Mouse (Mus musculus) embryonic facial prominence, embryonic 10.5 days (tissue): ENCODE measurements around the gene Prss50. TPM values are rescaled to one million over a fixed set of nuclear protein-coding genes. Genes with fewer than 3 reads are reported as not detected.

ENCODE experiments used
- DNase-seq: peaks from one replicate; pipeline ENCODE4 v3.0.0-alpha.2; 2017; ENCODE audit warnings: low spot score
- H3K27ac ChIP-seq: fragments of 300-500 bp; sonication (generic); replicated peaks from 2 replicates; pipeline ENCODE4 v1.5.1; 2016; ENCODE audit warnings: mild to moderate bottlenecking
- H3K27me3 ChIP-seq: fragments of 300-500 bp; sonication (generic); replicated peaks from 2 replicates; pipeline ENCODE4 v1.6.1; 2016; ENCODE audit warnings: low read depth, mild to moderate bottlenecking; ENCODE audit not compliant: poor library complexity, severe bottlenecking
- H3K36me3 ChIP-seq: fragments of 300-500 bp; sonication (generic); replicated peaks from 2 replicates; pipeline ENCODE4 v1.6.1; 2016; ENCODE audit warnings: mild to moderate bottlenecking, moderate library complexity
- H3K4me1 ChIP-seq: fragments of 300-500 bp; sonication (generic); 2 replicates; pipeline ENCODE4 v1.6.1; 2016
- H3K4me3 ChIP-seq: fragments of 300-500 bp; sonication (generic); 2 replicates; pipeline ENCODE4 v1.5.1; 2016; ENCODE audit warnings: mild to moderate bottlenecking, moderate library complexity
- H3K9me3 ChIP-seq: fragments of 300-500 bp; sonication (generic); 2 replicates; pipeline ENCODE4 v1.6.1; 2016; ENCODE audit warnings: mild to moderate bottlenecking
- WGBS: fragments of 180-500 bp; shearing (Covaris S2); methylation state at CpG from one replicate; pipeline ENCODE4 v1.1.7; 2016; 5-methylcytosine and 5-hydroxymethylcytosine counted together
- polyA plus RNA-seq: library from polyadenylated mRNA; unstranded; fragments of >200 nt; fragmentation: Nextera tagmentation; extraction: Ambion mirVana; gene quantifications from 2 replicates; pipeline ENCODE4 v1.2.1, GENCODE M21; 2016

The Prss50 gene
- polyA plus RNA-seq, 1 experiment from 2014 or later, result 0.67 TPM

DNA sequence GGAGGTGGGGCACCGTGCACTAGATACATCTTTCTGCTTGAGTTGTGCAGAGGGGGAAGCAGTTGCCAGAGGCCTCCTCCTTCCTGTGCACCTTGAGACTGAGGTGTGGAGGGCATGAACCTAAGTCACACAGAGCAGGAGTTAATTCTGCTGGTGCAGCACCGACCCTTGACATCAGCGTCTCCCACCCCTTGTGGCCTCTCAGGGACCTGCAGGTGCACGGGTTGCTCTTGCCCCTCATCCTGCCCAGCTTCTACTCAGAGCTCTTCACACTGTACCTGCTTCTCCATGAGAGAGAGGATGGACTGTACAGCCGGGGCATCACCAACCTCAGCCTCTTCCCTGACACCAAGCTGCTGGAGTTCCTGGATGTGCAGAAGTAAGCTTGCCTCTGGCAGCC is 37.7 kb downstream of the Prss50 start:
- peak overlapping the region; percentile 45; the same call in 1 of the 2 replicates for H3K4me3 ChIP-seq
- H3K27ac ChIP-seq, result peak overlapping the region; percentile 65; the same call in 1 of the 2 replicates
- no peaks in the 10 kb centered on the region for H3K9me3 ChIP-seq
- peaks cover 26% of the 10 kb centered on the region for H3K27me3 ChIP-seq
- no peak for DNase-seq
- peaks cover 42% of the 10 kb centered on the region for H3K4me1 ChIP-seq
- WGBS, result 54% methylated on average over 5 of the region's 5 CpGs
- no peaks in the 10 kb centered on the region for H3K36me3 ChIP-seq

GRCm38 (mm10) chr9:110895994-110896393 is 38.2 kb downstream of the Prss50 start:
- H3K27ac ChIP-seq, result peak overlapping the region; percentile 65
- H3K4me1 ChIP-seq, result peaks cover 40% of the 10 kb centered on the region
- H3K27me3 ChIP-seq, result peaks cover 26% of the 10 kb centered on the region
- 15% methylated on average over 7 of the region's 7 CpGs for WGBS
- no peaks in the 10 kb centered on the region for H3K36me3 ChIP-seq
- peak overlapping the region; percentile 45 for H3K4me3 ChIP-seq
- H3K9me3 ChIP-seq, result no peaks in the 10 kb centered on the region
- DNase-seq, result peak; percentile 37

- DNase-seq, result peak; percentile 82
- peaks cover 26% of the 10 kb centered on the region for H3K27me3 ChIP-seq
- H3K4me3 ChIP-seq, result peak overlapping the region; percentile 45
- no peaks in the 10 kb centered on the region for H3K36me3 ChIP-seq
- WGBS, result 3% methylated on average over 6 of the region's 6 CpGs
- peak overlapping the region; percentile 65; the same call in 1 of the 2 replicates for H3K27ac ChIP-seq
- H3K9me3 ChIP-seq, result no peaks in the 10 kb centered on the region
- peaks cover 38% of the 10 kb centered on the region for H3K4me1 ChIP-seq
Measured at GRCm38 (mm10) chr9:110896595-110896994, 38.8 kb downstream of the Prss50 start.

- H3K4me1 ChIP-seq, result peaks cover 25% of the 10 kb centered on the region
- H3K9me3 ChIP-seq, result no peaks in the 10 kb centered on the region
- H3K27me3 ChIP-seq, result peaks cover 16% of the 10 kb centered on the region
- 69% methylated on average over 10 of the region's 10 CpGs for WGBS
- no peak for DNase-seq
- H3K27ac ChIP-seq, result no peak overlapping the region
- no peak overlapping the region for H3K4me3 ChIP-seq
- H3K36me3 ChIP-seq, result no peaks in the 10 kb centered on the region
Measured at GRCm38 (mm10) chr9:110899451-110900008, 41.8 kb downstream of the Prss50 start.

GRCm38 (mm10) chr9:110901204-110901603 is 43.4 kb downstream of the Prss50 start:
- Histone ChIP-seq H3K4me3 (no peak overlapping the region), H3K4me1 (peaks cover 14% of the 10 kb centered on the region), H3K36me3 (no peaks in the 10 kb centered on the region), H3K27ac (no peak overlapping the region), H3K27me3 (0 out of 2 replicates have a peak, but pooled peaks cover 4% of the 10 kb centered on the region), H3K9me3 (no peaks in the 10 kb centered on the region)
- no peak for DNase-seq
- WGBS, result 89% methylated on average over 6 of the region's 6 CpGs

DNA sequence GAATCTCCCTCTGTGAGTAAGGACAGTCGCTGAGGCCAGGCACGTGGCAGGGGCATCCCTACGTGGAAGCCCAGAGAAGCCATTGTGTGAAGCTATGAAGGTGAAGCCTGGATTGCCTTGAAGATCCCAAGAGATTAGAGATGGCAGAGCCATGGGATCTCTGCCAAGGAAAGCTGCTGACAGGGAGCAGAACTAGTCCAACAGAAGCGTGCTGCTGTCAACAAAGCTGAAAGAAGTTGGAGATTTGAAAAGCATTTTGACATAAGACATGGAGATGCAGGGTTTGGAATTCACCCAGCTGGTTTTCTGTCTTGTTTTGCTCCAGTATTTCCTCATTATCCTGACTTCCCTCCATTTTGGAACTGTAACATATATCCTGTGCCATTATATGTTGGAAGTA is 44.5 kb downstream of the Prss50 start:
- Histone ChIP-seq H3K9me3 (no peaks in the 10 kb centered on the region), H3K4me3 (no peak overlapping the region), H3K27me3 (0 out of 2 replicates have a peak, but pooled peaks cover 4% of the 10 kb centered on the region), H3K36me3 (no peaks in the 10 kb centered on the region), H3K27ac (no peak overlapping the region), H3K4me1 (peaks cover 3% of the 10 kb centered on the region; the same call in 1 of the 2 replicates)
- no peak for DNase-seq
- WGBS, result 90% methylated on average over 4 of the region's 4 CpGs

- no peak overlapping the region for H3K4me3 ChIP-seq
- no peaks in the 10 kb centered on the region for H3K27me3 ChIP-seq
- H3K27ac ChIP-seq, result no peak overlapping the region
- DNase-seq, result no peak
- H3K9me3 ChIP-seq, result no peaks in the 10 kb centered on the region
- 92% methylated on average over 11 of the region's 11 CpGs for WGBS
- H3K36me3 ChIP-seq, result no peaks in the 10 kb centered on the region
- peaks cover 5% of the 10 kb centered on the region for H3K4me1 ChIP-seq
Measured at GRCm38 (mm10) chr9:110907201-110907837, 49.6 kb downstream of the Prss50 start.

DNA sequence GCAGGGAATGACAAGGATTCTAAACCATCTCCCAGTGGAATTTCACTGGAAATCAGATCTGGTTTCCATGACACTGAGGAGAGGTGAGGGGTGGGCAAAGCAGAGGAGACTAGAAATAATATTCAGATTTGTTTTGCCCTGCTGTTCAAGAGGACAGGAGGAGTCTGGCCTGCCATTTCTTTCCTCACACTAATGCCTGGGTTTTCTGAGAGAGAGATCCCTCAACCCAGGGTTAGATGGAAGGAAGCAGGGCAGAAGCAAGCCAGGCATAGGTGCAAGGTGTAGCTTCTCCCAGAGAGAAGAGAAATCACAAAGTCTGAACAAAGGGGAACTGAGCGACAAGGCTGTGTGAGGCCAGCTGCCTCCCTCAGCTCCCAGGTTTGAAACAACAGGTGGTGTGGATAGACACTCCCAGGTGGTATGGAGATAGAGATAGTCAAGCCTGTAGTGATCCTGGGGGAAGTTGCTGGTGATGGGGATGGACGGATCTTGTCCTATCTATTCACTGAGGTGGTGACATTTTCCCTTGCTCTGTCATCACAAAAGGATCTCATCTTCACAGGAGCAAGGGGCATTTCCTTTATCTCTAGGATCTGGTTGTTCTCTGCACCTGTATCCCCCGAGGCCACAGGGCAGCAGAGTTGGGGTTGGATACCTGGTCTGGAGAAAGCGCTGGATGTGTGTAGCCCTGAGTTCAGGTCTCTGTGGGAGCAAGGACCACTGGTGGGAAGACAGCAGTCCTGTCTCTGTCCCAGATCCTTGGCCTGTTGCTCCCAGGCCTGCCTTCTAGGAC is 50.3 kb downstream of the Prss50 start:
- 80% methylated on average over 4 of the region's 4 CpGs for WGBS
- H3K27ac ChIP-seq, result no peak overlapping the region
- peaks cover 8% of the 10 kb centered on the region for H3K4me1 ChIP-seq
- no peaks in the 10 kb centered on the region for H3K27me3 ChIP-seq
- no peak overlapping the region for H3K4me3 ChIP-seq
- no peaks in the 10 kb centered on the region for H3K9me3 ChIP-seq
- no peaks in the 10 kb centered on the region for H3K36me3 ChIP-seq
- DNase-seq, result no peak

GRCm38 (mm10) chr9:110908631-110909016 is 50.9 kb downstream of the Prss50 start:
- H3K27me3 ChIP-seq, result no peaks in the 10 kb centered on the region
- H3K9me3 ChIP-seq, result no peaks in the 10 kb centered on the region
- DNase-seq, result no peak
- peaks cover 8% of the 10 kb centered on the region for H3K4me1 ChIP-seq
- H3K27ac ChIP-seq, result no peak overlapping the region
- WGBS, result 86% methylated on average over 3 of the region's 3 CpGs
- no peak overlapping the region for H3K4me3 ChIP-seq
- no peaks in the 10 kb centered on the region for H3K36me3 ChIP-seq

DNA sequence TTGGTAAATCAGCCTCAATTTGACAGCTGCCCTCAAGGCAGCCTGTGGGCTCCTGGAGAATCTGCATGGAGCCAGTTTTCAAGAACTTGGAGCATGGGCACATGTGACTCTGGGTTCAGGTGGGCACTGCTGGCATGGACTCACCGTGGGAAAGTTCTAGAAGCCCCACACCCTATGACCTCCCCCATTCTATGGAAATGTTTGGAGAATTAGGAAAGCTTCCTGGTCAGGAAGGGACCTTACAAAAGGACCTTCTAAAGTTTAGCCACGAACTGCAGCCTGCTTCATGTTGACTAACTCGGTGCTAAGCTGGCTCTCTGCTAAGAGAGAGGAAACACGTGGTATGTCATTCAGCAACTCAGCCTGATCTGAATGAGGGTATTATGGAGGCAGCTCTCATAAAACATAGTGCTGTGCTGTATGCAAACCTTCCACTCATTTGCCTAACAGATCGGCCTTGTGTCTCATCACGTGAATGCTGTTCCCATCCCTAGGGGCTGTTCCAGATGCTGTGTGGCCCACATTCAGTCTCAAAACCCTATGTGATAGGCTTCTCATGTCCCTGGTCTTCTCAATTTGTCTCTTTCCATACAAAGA is 51.7 kb downstream of the Prss50 start:
- 80% methylated on average over 6 of the region's 6 CpGs for WGBS
- Histone ChIP-seq H3K27ac (no peak overlapping the region), H3K4me3 (no peak overlapping the region), H3K4me1 (peaks cover 8% of the 10 kb centered on the region), H3K36me3 (no peaks in the 10 kb centered on the region), H3K9me3 (no peaks in the 10 kb centered on the region), H3K27me3 (no peaks in the 10 kb centered on the region)
- DNase-seq, result no peak
